Mouse (Mus musculus) olfactory bulb, adult 2 months (tissue): ENCODE measurements around the gene Emc10.

ENCODE experiments used
- CTCF ChIP-seq: fragments of 200-500 bp; IDR thresholded peaks from 2 replicates; pipeline ENCODE4 v1.5.1; 2012; ENCODE audit warnings: low read depth, mild to moderate bottlenecking, low read length, moderate library complexity; ENCODE audit not compliant: insufficient read depth
- POLR2A ChIP-seq: fragments of 200-500 bp; IDR thresholded peaks from 2 replicates; pipeline ENCODE4 v1.6.1; 2012; ENCODE audit warnings: mild to moderate bottlenecking, low read depth, low read length, moderate library complexity; ENCODE audit not compliant: insufficient read depth

- TF ChIP-seq POLR2A (no peak), CTCF (peak; percentile 37; the same call in 1 of the 2 replicates)
Measured at GRCm38 (mm10) chr7:44484841-44485571, 11.3 kb downstream of the Emc10 start.
